Mouse (Mus musculus) neural tube, embryonic 11.5 days (tissue): Measurements from ENCODE around the gene Aldh4a1. TPM values are rescaled to one million over a fixed set of nuclear protein-coding genes. Genes with fewer than 3 reads are reported as not detected.

Source experiments
- ATAC-seq: fragments of 200-750 bp; cut with Nextera tagmentation; 2 replicates; pipeline ENCODE4 v1.8.0; 2017; ENCODE audit warnings: moderate number of reproducible peaks, mild to moderate bottlenecking, moderate TSS enrichment, moderate library complexity; ENCODE audit not compliant: insufficient read depth, low FRiP score, low TSS enrichment
- DNase-seq: peaks from one replicate; pipeline ENCODE4 v3.0.0-alpha.2; 2015; ENCODE audit warnings: low spot score
- H3K27ac ChIP-seq: fragments of 300-500 bp; sonication (generic); 2 replicates; pipeline ENCODE4 v1.5.1; 2014; ENCODE audit warnings: low read depth, mild to moderate bottlenecking, low read length
- H3K27me3 ChIP-seq: fragments of 300-500 bp; sonication (generic); 2 replicates; pipeline ENCODE4 v1.6.1; 2014; ENCODE audit warnings: mild to moderate bottlenecking, low read length, mixed read lengths; ENCODE audit not compliant: control insufficient read depth, insufficient read depth
- H3K36me3 ChIP-seq: fragments of 300-500 bp; sonication (generic); 2 replicates; pipeline ENCODE4 v1.6.1; 2014; ENCODE audit warnings: mild to moderate bottlenecking, low read length, moderate library complexity, mixed read lengths; ENCODE audit not compliant: control insufficient read depth, insufficient read depth
- H3K4me1 ChIP-seq: fragments of 300-500 bp; sonication (generic); 2 replicates; pipeline ENCODE4 v1.6.1; 2014; ENCODE audit warnings: low read length, mixed read lengths; ENCODE audit not compliant: control insufficient read depth, insufficient read depth
- H3K4me2 ChIP-seq: fragments of 300-500 bp; sonication (generic); 2 replicates; pipeline ENCODE4 v1.6.1; 2014; ENCODE audit warnings: low read depth, mild to moderate bottlenecking, moderate library complexity
- H3K4me3 ChIP-seq: fragments of 300-500 bp; sonication (generic); 2 replicates; pipeline ENCODE4 v1.5.1; 2014; ENCODE audit warnings: low read depth, low read length
- H3K9ac ChIP-seq: fragments of 300-500 bp; sonication (generic); 2 replicates; pipeline ENCODE4 v1.6.1; 2014; ENCODE audit warnings: mild to moderate bottlenecking, low read length
- H3K9me3 ChIP-seq: fragments of 300-500 bp; sonication (generic); 2 replicates; pipeline ENCODE4 v1.6.1; 2016; ENCODE audit warnings: low read length; ENCODE audit not compliant: control insufficient read depth
- WGBS: fragments of 180-500 bp; shearing (Covaris S2); extraction: QIAGEN DNeasy Blood & Tissue Kit; methylation state at CpG from one replicate; pipeline ENCODE4 v1.1.7; 2014; 5-methylcytosine and 5-hydroxymethylcytosine counted together
- polyA plus RNA-seq: library from polyadenylated mRNA; unstranded; fragments of >200 nt; fragmentation: Nextera tagmentation; extraction: Ambion mirVana; gene quantifications from 2 replicates; pipeline ENCODE4 v1.2.1, GENCODE M21; 2014

Gene Aldh4a1
- polyA plus RNA-seq, 1 experiment from 2014 or later: 16.2 TPM

GRCm38 (mm10) chr4:139637847-139638246 is 15.2 kb downstream of the Aldh4a1 start:
- H3K4me1 ChIP-seq: peaks cover 27% of the 10 kb centered on the region
- H3K36me3 ChIP-seq: no peaks in the 10 kb centered on the region
- ATAC-seq (no peak), DNase-seq (no peak)
- H3K9ac ChIP-seq: no peak overlapping the region
- no peaks in the 10 kb centered on the region for H3K9me3 ChIP-seq
- H3K4me3 ChIP-seq: no peak overlapping the region
- H3K27me3 ChIP-seq: peaks cover 7% of the 10 kb centered on the region; the same call in 1 of the 2 replicates
- no peak overlapping the region for H3K4me2 ChIP-seq
- no peak overlapping the region for H3K27ac ChIP-seq
- 94% methylated on average over 9 of the region's 9 CpGs for WGBS

- H3K4me2 ChIP-seq: no peak overlapping the region
- H3K27ac ChIP-seq: no peak overlapping the region
- no peak for ATAC-seq
- no peak overlapping the region for H3K4me3 ChIP-seq
- 92% methylated on average over 16 of the region's 16 CpGs for WGBS
- no peak for DNase-seq
- H3K9me3 ChIP-seq: no peaks in the 10 kb centered on the region
- H3K4me1 ChIP-seq: peaks cover 27% of the 10 kb centered on the region
- no peaks in the 10 kb centered on the region for H3K36me3 ChIP-seq
- H3K27me3 ChIP-seq: peaks cover 7% of the 10 kb centered on the region; the same call in 1 of the 2 replicates
- no peak overlapping the region for H3K9ac ChIP-seq
Observed at GRCm38 (mm10) chr4:139638356-139638755, 15.7 kb downstream of the Aldh4a1 start.

GRCm38 (mm10) chr4:139639801-139640200 is 17.1 kb downstream of the Aldh4a1 start:
- 9% methylated on average over 12 of the region's 12 CpGs for WGBS
- ATAC-seq (peak; percentile 28), DNase-seq (peak; percentile 60)
- no peak overlapping the region for H3K4me2 ChIP-seq
- no peaks in the 10 kb centered on the region for H3K9me3 ChIP-seq
- H3K9ac ChIP-seq: 0 out of 2 replicates have a peak overlapping the region, but pooled peaks have one; percentile 11
- peaks cover 7% of the 10 kb centered on the region; the same call in 1 of the 2 replicates for H3K27me3 ChIP-seq
- no peaks in the 10 kb centered on the region for H3K36me3 ChIP-seq
- H3K4me1 ChIP-seq: peaks cover 27% of the 10 kb centered on the region
- peak overlapping the region; percentile 69 for H3K27ac ChIP-seq
- no peak overlapping the region for H3K4me3 ChIP-seq

- Histone ChIP-seq H3K27ac (0 out of 2 replicates have a peak overlapping the region, but pooled peaks have one; percentile 42), H3K27me3 (peaks cover 7% of the 10 kb centered on the region; the same call in 1 of the 2 replicates), H3K9me3 (no peaks in the 10 kb centered on the region), H3K4me1 (peaks cover 27% of the 10 kb centered on the region), H3K4me2 (no peak overlapping the region), H3K4me3 (no peak overlapping the region), H3K36me3 (no peaks in the 10 kb centered on the region), H3K9ac (no peak overlapping the region)
- ATAC-seq: no peak
- DNase-seq: no peak
- 47% methylated on average over 12 of the region's 12 CpGs for WGBS
Observed at GRCm38 (mm10) chr4:139640333-139640732, 17.7 kb downstream of the Aldh4a1 start.

- 28% methylated on average over 5 of the region's 6 CpGs for WGBS
- no peak for ATAC-seq
- H3K4me3 ChIP-seq: no peak overlapping the region
- H3K9ac ChIP-seq: no peak overlapping the region
- H3K27me3 ChIP-seq: peaks cover 7% of the 10 kb centered on the region; the same call in 1 of the 2 replicates
- H3K4me2 ChIP-seq: no peak overlapping the region
- H3K4me1 ChIP-seq: peaks cover 27% of the 10 kb centered on the region
- no peaks in the 10 kb centered on the region for H3K36me3 ChIP-seq
- no peak for DNase-seq
- H3K9me3 ChIP-seq: no peaks in the 10 kb centered on the region
- H3K27ac ChIP-seq: no peak overlapping the region
Observed at GRCm38 (mm10) chr4:139640775-139641174, 18.1 kb downstream of the Aldh4a1 start.

- peak overlapping the region; percentile 40 for H3K4me2 ChIP-seq
- peak overlapping the region; percentile 15; the same call in 1 of the 2 replicates for H3K4me3 ChIP-seq
- no peak overlapping the region for H3K27ac ChIP-seq
- peaks cover 27% of the 10 kb centered on the region for H3K4me1 ChIP-seq
- DNase-seq: peak; percentile 55
- H3K9ac ChIP-seq: peak overlapping the region; percentile 37; the same call in 1 of the 2 replicates
- WGBS: under 1% methylated on average over 30 of the region's 30 CpGs
- peaks cover 7% of the 10 kb centered on the region; the same call in 1 of the 2 replicates for H3K27me3 ChIP-seq
- no peaks in the 10 kb centered on the region for H3K36me3 ChIP-seq
- ATAC-seq: no peak
- no peaks in the 10 kb centered on the region for H3K9me3 ChIP-seq
Observed at GRCm38 (mm10) chr4:139641829-139642425, 19.3 kb downstream of the Aldh4a1 start.

- H3K4me1 ChIP-seq: peaks cover 27% of the 10 kb centered on the region
- no peak overlapping the region for H3K4me2 ChIP-seq
- H3K27ac ChIP-seq: no peak overlapping the region
- H3K9me3 ChIP-seq: no peaks in the 10 kb centered on the region
- WGBS: 22% methylated on average over 9 of the region's 9 CpGs
- DNase-seq (peak; percentile 88), ATAC-seq (no peak)
- H3K4me3 ChIP-seq: no peak overlapping the region
- no peak overlapping the region for H3K9ac ChIP-seq
- H3K27me3 ChIP-seq: peaks cover 7% of the 10 kb centered on the region; the same call in 1 of the 2 replicates
- peaks cover 2% of the 10 kb centered on the region for H3K36me3 ChIP-seq
Observed at GRCm38 (mm10) chr4:139643972-139644371, 21.3 kb downstream of the Aldh4a1 start.

- H3K27ac ChIP-seq: no peak overlapping the region
- H3K9ac ChIP-seq: no peak overlapping the region
- H3K9me3 ChIP-seq: no peaks in the 10 kb centered on the region
- WGBS: 84% methylated on average over 7 of the region's 7 CpGs
- H3K4me3 ChIP-seq: no peak overlapping the region
- no peak for DNase-seq
- no peak for ATAC-seq
- 0 out of 2 replicates have a peak, but pooled peaks cover 3% of the 10 kb centered on the region for H3K27me3 ChIP-seq
- H3K4me2 ChIP-seq: no peak overlapping the region
- H3K4me1 ChIP-seq: peaks cover under 1% of the 10 kb centered on the region
- peaks cover 2% of the 10 kb centered on the region for H3K36me3 ChIP-seq
Observed at GRCm38 (mm10) chr4:139646916-139647315, 24.2 kb downstream of the Aldh4a1 start.
